Mouse (Mus musculus) heart, embryonic 12.5 days (tissue): ENCODE data around the gene Dlst. TPM values are rescaled to one million over a fixed set of nuclear protein-coding genes. Genes with fewer than 3 reads are reported as not detected.

Source experiments
- ATAC-seq: fragments of 200-750 bp; cut with Nextera tagmentation; 2 replicates; pipeline ENCODE4 v1.8.0; 2017; ENCODE audit warnings: moderate TSS enrichment, moderate library complexity; ENCODE audit not compliant: insufficient number of reproducible peaks, low FRiP score
- H3K27ac ChIP-seq: fragments of 300-500 bp; sonication (generic); 2 replicates; pipeline ENCODE4 v1.5.1; 2016; ENCODE audit warnings: mild to moderate bottlenecking, moderate library complexity; ENCODE audit not compliant: poor library complexity, severe bottlenecking
- H3K27me3 ChIP-seq: fragments of 300-500 bp; sonication (generic); replicated peaks from 2 replicates; pipeline ENCODE4 v1.6.1; 2016; ENCODE audit warnings: mild to moderate bottlenecking, moderate library complexity
- H3K36me3 ChIP-seq: fragments of 300-500 bp; sonication (generic); 2 replicates; pipeline ENCODE4 v1.6.1; 2016; ENCODE audit warnings: mild to moderate bottlenecking, moderate library complexity
- H3K4me1 ChIP-seq: fragments of 300-500 bp; sonication (generic); replicated peaks from 2 replicates; pipeline ENCODE4 v1.6.1; 2016; ENCODE audit warnings: mild to moderate bottlenecking
- H3K4me2 ChIP-seq: fragments of 300-500 bp; sonication (generic); 2 replicates; pipeline ENCODE4 v1.6.1; 2016; ENCODE audit warnings: mild to moderate bottlenecking, moderate library complexity
- H3K4me3 ChIP-seq: fragments of 300-500 bp; sonication (generic); 2 replicates; pipeline ENCODE4 v1.5.1; 2016; ENCODE audit warnings: mild to moderate bottlenecking
- H3K9ac ChIP-seq: fragments of 300-500 bp; sonication (generic); 2 replicates; pipeline ENCODE4 v1.6.1; 2016; ENCODE audit warnings: mild to moderate bottlenecking, moderate library complexity
- H3K9me3 ChIP-seq: fragments of 300-500 bp; sonication (generic); replicated peaks from 2 replicates; pipeline ENCODE4 v1.6.1; 2016; ENCODE audit warnings: mild to moderate bottlenecking, moderate library complexity
- WGBS: fragments of 180-500 bp; shearing (Covaris S2); methylation state at CpG from one replicate; pipeline ENCODE4 v1.1.7; 2016; 5-methylcytosine and 5-hydroxymethylcytosine counted together
- polyA plus RNA-seq: library from polyadenylated mRNA; unstranded; fragments of >200 nt; fragmentation: Nextera tagmentation; extraction: Ambion mirVana; gene quantifications from 2 replicates; pipeline ENCODE4 v1.2.1, GENCODE M21; 2016

Dlst gene
- polyA plus RNA-seq, 1 experiment from 2014 or later = 197 TPM

DNA sequence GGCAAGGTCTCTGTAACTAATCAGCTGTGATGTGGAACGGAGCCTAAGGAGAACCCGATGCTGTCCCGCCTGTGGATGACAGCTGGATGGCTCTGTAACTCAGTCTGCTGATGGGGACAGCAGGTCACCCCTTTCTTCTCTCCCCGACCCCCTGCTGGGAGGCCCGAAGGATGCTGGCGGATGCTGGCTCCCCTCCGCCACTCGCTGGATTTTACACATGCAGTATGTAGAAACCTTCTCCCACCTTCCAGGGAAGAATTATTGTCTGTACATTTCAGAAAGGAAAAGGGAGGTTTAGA is 71.7 kb downstream of the Dlst start:
- peaks cover 55% of the 10 kb centered on the region for H3K27me3 ChIP-seq
- H3K4me2 ChIP-seq = peak overlapping the region; percentile 6; the same call in 1 of the 2 replicates
- H3K36me3 ChIP-seq = no peaks in the 10 kb centered on the region
- H3K27ac ChIP-seq = no peak overlapping the region
- H3K9me3 ChIP-seq = no peaks in the 10 kb centered on the region
- ATAC-seq = no peak
- H3K4me3 ChIP-seq = no peak overlapping the region
- H3K9ac ChIP-seq = no peak overlapping the region
- H3K4me1 ChIP-seq = peaks cover 31% of the 10 kb centered on the region
- WGBS = 24% methylated on average over 8 of the region's 8 CpGs

- Histone ChIP-seq H3K27ac (no peak overlapping the region), H3K9ac (no peak overlapping the region), H3K4me2 (no peak overlapping the region), H3K36me3 (no peaks in the 10 kb centered on the region), H3K9me3 (no peaks in the 10 kb centered on the region), H3K4me3 (no peak overlapping the region), H3K4me1 (peaks cover 26% of the 10 kb centered on the region), H3K27me3 (peaks cover 52% of the 10 kb centered on the region)
- no peak for ATAC-seq
- 66% methylated on average over 5 of the region's 5 CpGs for WGBS
Observed at GRCm38 (mm10) chr12:85182898-85183297, 72.3 kb downstream of the Dlst start.

- no peak overlapping the region for H3K4me3 ChIP-seq
- 52% methylated on average over 5 of the region's 5 CpGs for WGBS
- H3K36me3 ChIP-seq = no peaks in the 10 kb centered on the region
- no peak overlapping the region for H3K4me2 ChIP-seq
- no peaks in the 10 kb centered on the region for H3K9me3 ChIP-seq
- H3K9ac ChIP-seq = no peak overlapping the region
- peaks cover 43% of the 10 kb centered on the region for H3K27me3 ChIP-seq
- ATAC-seq = no peak
- peaks cover 26% of the 10 kb centered on the region for H3K4me1 ChIP-seq
- no peak overlapping the region for H3K27ac ChIP-seq
Observed at GRCm38 (mm10) chr12:85184118-85184517, 73.5 kb downstream of the Dlst start.

Other genes starting within 250 kb of the Dlst start
- 0.50 and 0.68 TPM in 2 replicates for gene Ltbp2, start 234.3 kb upstream of the Dlst start, polyA plus RNA-seq
- 79.4 and 80.3 TPM in 2 replicates for gene Fcf1, start 139.9 kb upstream of the Dlst start, polyA plus RNA-seq
- 14.4 and 15.4 TPM in 2 replicates for gene Arel1, start 139.9 kb upstream of the Dlst start, polyA plus RNA-seq
- gene Ylpm1, start 114.5 kb upstream of the Dlst start, polyA plus RNA-seq = 21.1 and 24.3 TPM in 2 replicates
- 1.1 and 2.8 TPM in 2 replicates for gene Prox2, start 74 bp upstream of the Dlst start, polyA plus RNA-seq
- 1.2 and 1.6 TPM in 2 replicates for gene Rps6kl1, start 40.4 kb downstream of the Dlst start, polyA plus RNA-seq
- 8.3 TPM in 2 replicates for gene Pgf, start 67.0 kb downstream of the Dlst start, polyA plus RNA-seq
- 49.0 and 51.3 TPM in 2 replicates for gene Eif2b2, start 108.6 kb downstream of the Dlst start, polyA plus RNA-seq
- gene Mlh3, start 159.8 kb downstream of the Dlst start, polyA plus RNA-seq = 7.3 and 7.9 TPM in 2 replicates
- gene Acyp1, start 177.6 kb downstream of the Dlst start, polyA plus RNA-seq = 70.0 and 75.1 TPM in 2 replicates
- 0.81 and 0.96 TPM in 2 replicates for gene Zc2hc1c, start 177.8 kb downstream of the Dlst start, polyA plus RNA-seq
- 33.8 and 33.9 TPM in 2 replicates for gene Nek9, start 228.5 kb downstream of the Dlst start, polyA plus RNA-seq